Mouse (Mus musculus): ENCODE results near the gene Nhej1.

- TF ChIP-seq CTCF (IDR thresholded peaks at IDR 0.05; ENCODE audit: control insufficient read depth, insufficient read depth, insufficient replicate concordance, low read depth, low read length) (no peak), POLR2A (IDR thresholded peaks at IDR 0.05; ENCODE audit: control insufficient read depth, low read depth, low read length) (no peak)
Measured at GRCm38 (mm10) chr1:74997231-74997630, 127.8 kb downstream of the Nhej1 start.

Measured in testis, adult 2 months (tissue).